Mouse (Mus musculus) gastrocnemius, adult 2 months (tissue): Measurements from ENCODE around the gene Sh3bp4. TPM values are rescaled to one million over a fixed set of nuclear protein-coding genes. Genes with fewer than 3 reads are reported as not detected.

Source experiments
- DNase-seq: peaks from one replicate; pipeline ENCODE4 v3.0.0; 2022
- H3K27ac ChIP-seq: fragments of 200-600 bp; 2 replicates; pipeline ENCODE4 v1.8.1; 2022; ENCODE audit warnings: mild to moderate bottlenecking
- H3K4me3 ChIP-seq: fragments of 200-600 bp; 2 replicates; pipeline ENCODE4 v1.8.1; 2022; ENCODE audit warnings: mild to moderate bottlenecking, moderate library complexity
- CTCF ChIP-seq: fragments of 200-600 bp; IDR thresholded peaks from 2 replicates; pipeline ENCODE4 v1.8.1; 2022; ENCODE audit warnings: antibody characterized with exemption, mild to moderate bottlenecking, moderate library complexity
- intact Hi-C: fragments of 180-260 bp; cut with DNase I; formaldehyde crosslinking; loops from one replicate; pipeline ENCODE4 v1.15.1; 2025
- long read RNA-seq, 2 experiments: library from polyadenylated mRNA; stranded (forward); transcript quantifications; one replicate each; pipeline ENCODE4 v2.0.0; 2021
- total RNA-seq, 2 experiments: library from RNA; stranded (reverse); gene quantifications; 2 replicates each; pipeline ENCODE4 v1.2.3; 2021

The Sh3bp4 gene
- total RNA-seq, result 1 to 10 TPM; 2.1 to 4.0 TPM
- long read RNA-seq, experiment 1, full-length matches to known transcripts, result 11 of 12 reads
- long read RNA-seq, experiment 1, partial matches to known transcripts, result 1 of 12 reads
- long read RNA-seq, experiment 1, other reads (novel, unspliced or antisense), result 0 of 12 reads
- long read RNA-seq, experiment 2, full-length matches to known transcripts, result 6 of 6 reads
- long read RNA-seq, experiment 2, partial matches to known transcripts, result 0 of 6 reads
- long read RNA-seq, experiment 2, other reads (novel, unspliced or antisense), result 0 of 6 reads

DNA sequence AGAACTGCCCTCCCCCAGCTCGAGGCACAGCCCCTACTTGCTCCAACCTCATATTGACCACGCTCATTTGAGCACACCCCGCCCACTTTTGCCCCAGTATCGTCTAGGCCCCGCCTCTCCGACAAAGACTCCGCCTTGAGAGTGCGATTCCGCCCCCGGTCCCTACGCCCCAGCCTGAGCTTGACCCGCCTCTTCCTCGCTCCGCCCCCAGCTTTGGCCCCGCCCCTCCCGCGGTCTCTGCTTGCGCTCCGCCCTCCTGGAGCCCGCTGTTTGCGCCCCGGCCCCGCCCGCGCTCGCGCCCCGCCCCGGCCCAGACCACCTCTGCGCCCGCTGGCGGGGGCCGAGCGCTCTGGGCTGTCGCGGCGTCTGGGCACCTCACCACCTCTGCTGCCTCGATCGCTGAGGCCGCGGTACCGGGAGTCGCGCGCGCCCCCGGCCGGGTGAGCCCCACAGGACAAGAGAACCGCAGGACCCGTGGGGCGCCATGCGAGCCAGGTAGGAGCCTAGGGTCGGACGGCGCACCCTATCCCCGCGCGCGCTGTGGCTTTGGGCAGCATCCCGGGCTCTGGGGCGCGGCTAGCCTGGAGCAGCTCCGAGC lies at the start of gene Sh3bp4:
Gene Sh3bp4 (plus strand): TSS at position 313 of the 598 bp plus-strand sequence.
- peak within 1 kb of the TSS; percentile 92 for H3K4me3 ChIP-seq
- peak; percentile 100 for DNase-seq
- intact Hi-C loops, result loop anchor here (10.0 kb wide), 2 partner anchors 65 to 115 kb away; no protein-coding TSS in a partner anchor
- no peak for TF ChIP-seq CTCF
- H3K27ac ChIP-seq, result peak within 1 kb of the TSS; percentile 92

DNA sequence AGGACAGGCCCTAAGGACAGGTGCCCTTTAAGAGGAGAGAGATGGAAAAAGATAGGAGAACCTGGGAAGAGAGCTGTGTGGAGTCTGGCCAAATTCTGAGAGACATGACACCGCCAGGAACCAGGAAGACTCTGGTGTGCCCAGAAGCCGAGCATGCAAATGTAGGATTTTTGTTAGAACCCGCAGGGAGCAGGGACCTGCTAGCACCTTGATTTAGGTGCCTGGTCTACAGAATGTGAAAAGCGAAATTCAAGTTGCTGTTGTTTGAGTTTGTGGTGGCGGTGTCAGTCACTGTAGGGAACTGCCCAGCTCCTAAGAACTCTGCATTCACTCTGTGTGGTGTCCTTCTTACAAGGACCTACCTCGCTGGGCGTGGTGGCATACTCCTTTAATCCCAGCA lies 47.2 kb upstream of the Sh3bp4 start:
- Histone ChIP-seq H3K27ac (no peak overlapping the region), H3K4me3 (no peak overlapping the region)
- no peak for DNase-seq
- no peak for TF ChIP-seq CTCF
- intact Hi-C loops, result no loop called here

DNA sequence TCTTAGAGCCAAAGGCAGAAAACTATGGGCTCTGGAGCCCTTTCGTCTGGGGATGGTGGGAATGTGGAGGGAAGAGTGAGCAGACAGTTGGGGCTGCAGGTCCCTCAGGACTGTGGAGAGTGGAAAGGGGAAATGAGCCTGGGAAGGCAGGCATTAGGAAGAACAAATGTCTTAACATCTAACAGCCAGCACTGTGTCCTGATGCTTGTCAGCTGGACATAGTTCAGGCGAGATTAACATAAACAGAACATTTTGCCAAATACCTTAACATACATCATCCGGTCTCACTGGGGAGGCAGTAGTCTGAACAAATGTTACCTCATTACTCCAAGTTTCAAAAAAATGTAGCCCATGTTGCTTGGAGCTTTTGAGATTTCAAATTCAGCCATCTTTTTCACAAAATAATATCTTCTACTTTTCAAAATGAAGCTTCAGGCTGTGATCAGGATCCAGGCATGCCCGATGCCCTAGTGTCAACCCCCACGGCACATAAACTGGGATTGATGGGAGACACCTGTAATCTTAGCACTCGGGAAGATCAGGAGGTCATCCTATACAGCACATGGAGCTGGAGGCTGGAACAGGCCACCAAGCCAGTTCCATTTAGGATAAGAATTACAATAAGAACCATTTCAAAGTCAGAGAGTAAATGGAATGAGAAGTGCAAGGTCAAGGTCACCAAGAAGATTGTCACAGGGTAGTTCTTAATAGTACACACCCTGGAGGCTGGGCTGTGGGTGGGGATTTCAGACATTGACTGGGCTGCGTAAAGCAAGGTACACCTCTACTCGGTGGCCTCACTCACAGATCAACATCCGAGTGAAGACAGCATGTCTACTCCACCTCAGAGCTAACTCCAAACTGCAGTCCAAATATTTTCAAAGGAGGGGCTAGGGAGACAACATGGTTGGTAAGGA lies 45.3 kb upstream of the Sh3bp4 start:
- DNase-seq, result no peak
- no peak for TF ChIP-seq CTCF
- H3K4me3 ChIP-seq, result no peak overlapping the region
- no peak overlapping the region for H3K27ac ChIP-seq
- intact Hi-C loops, result no loop called here

DNA sequence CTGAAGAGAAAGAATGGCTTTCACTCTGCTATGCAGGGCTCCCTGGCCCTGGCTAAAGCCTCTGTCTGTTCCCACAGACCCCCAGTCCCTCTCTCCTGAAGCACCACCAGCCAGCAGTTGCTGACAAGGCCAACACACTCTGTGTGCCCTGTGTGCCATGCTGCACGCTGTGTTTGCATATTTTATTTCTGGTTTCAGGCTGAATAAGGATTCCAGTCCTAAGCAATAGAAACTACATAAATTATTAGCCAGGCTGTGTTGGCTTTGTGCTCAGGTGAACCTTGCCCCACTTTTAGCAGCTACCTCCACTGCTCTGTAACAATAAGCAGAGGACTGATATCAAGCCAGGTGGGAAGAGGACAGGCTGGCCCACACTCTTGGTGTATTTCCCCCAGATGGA lies 44.2 kb upstream of the Sh3bp4 start:
- H3K4me3 ChIP-seq, result no peak overlapping the region
- H3K27ac ChIP-seq, result no peak overlapping the region
- intact Hi-C loops, result no loop called here
- no peak for DNase-seq
- no peak for TF ChIP-seq CTCF

DNA sequence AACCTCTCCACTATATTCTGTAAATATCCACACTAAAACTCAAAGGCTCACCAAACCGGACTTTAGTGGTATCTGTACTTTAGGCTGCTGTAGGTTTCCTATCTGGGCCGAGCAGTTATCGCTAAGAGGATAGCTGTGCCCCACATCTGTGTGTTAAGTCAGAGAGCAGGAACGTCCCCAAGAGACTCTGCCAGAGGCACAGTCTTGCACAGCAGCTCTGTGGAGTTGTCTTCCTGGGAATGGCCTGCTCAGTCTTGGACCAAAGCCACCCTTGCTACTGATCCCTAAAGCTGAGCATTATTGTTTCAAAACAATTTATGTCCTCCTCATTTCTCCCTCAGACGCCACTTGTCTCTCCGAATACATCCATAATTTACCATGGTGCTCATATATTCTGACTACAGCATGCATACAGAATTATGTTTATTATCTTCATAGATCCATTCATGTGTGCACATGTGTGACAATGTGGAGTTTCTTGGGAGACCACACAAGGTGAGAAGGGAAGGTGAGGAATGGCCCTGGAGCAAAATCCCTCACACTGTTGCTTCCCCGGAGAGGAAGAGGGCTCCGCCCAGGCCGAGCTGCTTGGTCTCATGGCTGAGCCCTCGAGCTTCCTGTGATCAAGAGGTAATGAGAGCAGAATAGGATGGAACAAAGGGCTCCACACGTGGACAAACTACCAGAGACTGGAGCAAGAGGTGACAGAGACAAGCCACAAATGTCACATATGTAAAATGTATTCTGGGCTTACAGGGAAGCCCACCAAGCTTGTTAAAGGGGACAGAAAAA lies 40.9 kb upstream of the Sh3bp4 start:
- TF ChIP-seq CTCF, result no peak
- intact Hi-C loops, result no loop called here
- DNase-seq, result no peak
- Histone ChIP-seq H3K27ac (no peak overlapping the region), H3K4me3 (no peak overlapping the region)

DNA sequence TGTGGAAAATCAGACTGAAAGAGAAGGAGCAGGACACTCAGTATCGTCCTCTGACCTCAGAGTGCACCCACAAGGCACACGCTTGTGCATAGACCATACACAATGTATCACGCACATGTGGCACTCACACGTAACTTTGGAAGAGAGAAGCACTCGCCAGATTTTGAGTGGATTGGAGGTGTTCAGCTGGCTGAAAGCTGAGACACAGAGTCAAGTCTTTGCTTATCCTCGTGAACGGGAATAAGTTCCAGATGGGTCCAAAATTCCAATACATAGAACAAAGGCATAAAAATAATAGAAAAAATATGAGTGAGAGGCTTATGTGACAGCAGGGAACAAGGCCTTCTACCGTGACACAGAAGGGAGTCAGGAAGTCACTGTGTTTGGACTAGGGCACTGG lies 36.6 kb upstream of the Sh3bp4 start:
- intact Hi-C loops, result no loop called here
- TF ChIP-seq CTCF, result no peak
- no peak for DNase-seq

DNA sequence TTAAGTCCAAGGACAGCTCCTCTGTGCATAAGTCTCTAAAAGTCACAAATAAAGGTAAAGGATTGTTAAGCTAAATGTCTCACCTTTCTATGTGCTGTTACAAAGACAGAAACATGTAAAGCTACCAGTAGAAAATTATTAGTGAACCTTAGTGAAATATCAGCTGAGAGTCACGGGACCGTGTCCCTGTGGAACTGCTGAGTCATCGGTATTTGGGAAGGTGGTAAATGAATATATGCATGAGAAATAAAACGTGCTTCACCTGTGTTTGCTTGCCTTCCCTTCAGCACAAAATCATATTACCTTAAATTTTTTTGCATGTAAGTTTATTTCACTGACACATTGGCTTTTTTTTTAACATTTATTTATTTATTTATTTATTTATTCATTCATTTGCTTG lies 36.2 kb upstream of the Sh3bp4 start:
- TF ChIP-seq CTCF, result no peak
- no peak overlapping the region for H3K27ac ChIP-seq
- no peak for DNase-seq
- H3K4me3 ChIP-seq, result no peak overlapping the region
- intact Hi-C loops, result no loop called here

More for the DNA sequence above, 36.6 kb upstream of the Sh3bp4 start:
- H3K27ac ChIP-seq, result no peak overlapping the region
- H3K4me3 ChIP-seq, result no peak overlapping the region

DNA sequence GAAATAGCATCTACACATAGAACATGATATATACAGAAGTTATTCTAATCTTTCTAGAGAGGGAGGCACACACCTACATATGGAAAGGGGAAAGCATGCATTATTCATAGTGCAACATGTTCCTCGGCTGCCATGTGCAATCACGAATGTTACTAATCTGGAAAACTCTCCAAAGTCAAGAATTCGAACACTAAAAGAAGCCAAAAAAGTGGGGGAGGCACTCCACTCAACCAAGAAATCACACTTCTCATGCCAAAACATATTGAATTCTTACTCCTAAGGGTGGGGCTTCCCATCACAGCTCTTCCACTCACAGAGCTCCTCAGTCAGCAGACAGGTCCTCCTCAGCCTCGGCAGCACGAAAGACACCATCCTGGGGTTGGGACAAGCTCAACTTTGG lies 35.1 kb upstream of the Sh3bp4 start:
- intact Hi-C loops, result no loop called here

DNA sequence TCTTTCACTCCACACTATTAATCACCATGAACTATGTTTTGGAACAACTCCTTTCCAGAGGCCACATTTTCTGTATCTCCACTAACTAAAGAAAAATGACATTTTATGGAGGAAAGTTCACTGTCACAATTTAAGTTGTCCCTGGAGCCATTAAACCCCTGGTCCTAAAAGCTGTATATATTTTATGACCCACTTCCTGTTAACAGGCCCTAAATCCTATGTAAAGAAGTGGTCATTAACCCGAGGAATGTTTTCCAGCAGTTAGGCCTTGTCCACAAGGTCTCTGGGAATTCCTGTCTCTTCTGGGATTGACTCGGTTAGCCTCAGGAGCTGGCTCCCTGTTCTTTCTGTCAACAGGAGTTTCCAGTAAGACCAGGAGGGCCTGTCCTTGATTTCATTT lies 30.4 kb upstream of the Sh3bp4 start:
- Histone ChIP-seq H3K4me3 (no peak overlapping the region), H3K27ac (no peak overlapping the region)
- intact Hi-C loops, result no loop called here
- DNase-seq, result no peak
- no peak for TF ChIP-seq CTCF

More for the DNA sequence above, 35.1 kb upstream of the Sh3bp4 start:
- DNase-seq, result no peak
- TF ChIP-seq CTCF, result no peak
- Histone ChIP-seq H3K4me3 (no peak overlapping the region), H3K27ac (no peak overlapping the region)

DNA sequence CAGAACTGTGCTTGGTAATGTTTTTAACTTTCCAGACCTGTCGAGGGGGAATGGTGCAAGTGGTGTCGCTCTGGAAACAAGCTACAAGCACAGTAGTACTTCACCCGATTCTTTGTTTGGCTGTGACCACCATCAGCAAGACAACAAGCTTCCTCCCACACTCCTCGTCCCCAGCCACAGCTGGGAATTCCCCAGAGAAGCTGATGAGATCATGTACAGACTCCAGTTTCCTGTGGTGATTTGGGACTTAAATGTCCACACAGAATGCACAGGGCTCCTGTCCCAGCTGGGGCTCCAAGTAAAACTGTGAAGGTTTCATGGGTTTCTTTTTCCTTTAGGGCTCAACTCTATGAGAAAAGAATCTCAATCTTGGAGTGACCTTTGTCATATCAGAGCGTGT lies 28.9 kb upstream of the Sh3bp4 start:
- Histone ChIP-seq H3K4me3 (no peak overlapping the region), H3K27ac (peak overlapping the region; percentile 63)
- TF ChIP-seq CTCF, result no peak
- intact Hi-C loops, result no loop called here
- peak; percentile 45 for DNase-seq

DNA sequence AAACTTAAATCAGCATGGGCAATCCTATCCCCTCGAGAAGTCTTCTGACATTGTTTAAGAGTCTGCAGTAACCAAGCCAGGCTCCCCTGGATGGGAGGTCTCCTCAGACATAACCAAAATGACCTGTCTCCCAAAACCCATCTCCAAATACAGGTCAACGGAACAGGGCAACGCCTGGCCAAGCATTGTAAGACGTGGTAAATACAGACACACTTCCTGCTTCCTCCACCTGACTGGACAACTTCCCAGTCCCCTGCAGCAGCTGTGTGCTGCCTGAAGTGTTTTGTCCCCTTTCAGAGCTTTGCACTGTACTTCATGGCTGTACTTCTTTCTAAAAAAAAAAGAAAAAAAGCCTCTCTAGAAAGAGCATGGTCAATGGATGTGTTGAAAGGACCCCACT lies 28.1 kb upstream of the Sh3bp4 start:
- no peak for TF ChIP-seq CTCF
- Histone ChIP-seq H3K27ac (peak overlapping the region; percentile 63), H3K4me3 (no peak overlapping the region)
- intact Hi-C loops, result no loop called here
- DNase-seq, result no peak

DNA sequence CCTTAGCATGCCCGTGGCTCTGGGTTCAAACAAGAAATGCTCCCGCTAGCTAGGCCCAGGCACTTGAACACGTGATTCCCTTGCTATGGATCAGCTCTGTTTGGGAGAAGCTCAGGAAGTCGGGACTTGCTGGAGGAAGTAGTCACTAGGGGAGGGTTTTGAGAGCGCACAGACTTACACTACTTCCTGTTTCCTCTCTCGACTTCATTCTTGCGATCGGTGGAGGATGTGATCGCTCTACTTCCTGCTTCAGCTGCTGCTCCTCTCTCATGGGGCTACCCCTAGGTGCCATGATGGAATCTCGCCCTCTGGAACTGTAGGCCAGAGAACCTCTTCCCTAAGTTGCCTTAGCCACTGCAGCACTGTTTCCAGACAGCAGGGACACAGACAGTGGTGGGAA lies 27.3 kb upstream of the Sh3bp4 start:
- intact Hi-C loops, result no loop called here
- peak overlapping the region; percentile 43 for H3K27ac ChIP-seq
- DNase-seq, result no peak

DNA sequence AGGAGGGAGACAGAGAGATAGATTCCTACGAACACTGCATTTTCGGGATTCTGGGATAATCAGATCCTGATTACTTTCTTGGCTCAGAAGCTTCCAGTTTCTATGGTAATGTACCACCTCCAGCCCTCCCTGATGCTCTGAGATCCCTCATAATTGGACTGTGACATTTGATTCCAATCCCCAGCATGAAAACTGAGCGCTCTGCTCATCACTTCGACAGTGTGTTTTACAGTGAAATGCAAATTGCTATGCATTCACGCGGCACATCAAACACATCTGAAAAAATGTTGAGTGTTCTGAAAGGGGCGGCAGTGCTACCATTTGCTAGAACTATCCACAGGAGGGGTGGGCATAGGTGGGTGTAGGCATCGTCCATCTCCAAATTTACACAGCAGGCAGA lies 24.8 kb upstream of the Sh3bp4 start:
- no peak overlapping the region for H3K27ac ChIP-seq
- DNase-seq, result no peak
- no peak for TF ChIP-seq CTCF
- intact Hi-C loops, result no loop called here
- H3K4me3 ChIP-seq, result no peak overlapping the region

More for the DNA sequence above, 27.3 kb upstream of the Sh3bp4 start:
- TF ChIP-seq CTCF, result no peak
- H3K4me3 ChIP-seq, result no peak overlapping the region
